Mouse (Mus musculus): ENCODE results near the gene Dpy19l3.

The Dpy19l3 gene

DNA sequence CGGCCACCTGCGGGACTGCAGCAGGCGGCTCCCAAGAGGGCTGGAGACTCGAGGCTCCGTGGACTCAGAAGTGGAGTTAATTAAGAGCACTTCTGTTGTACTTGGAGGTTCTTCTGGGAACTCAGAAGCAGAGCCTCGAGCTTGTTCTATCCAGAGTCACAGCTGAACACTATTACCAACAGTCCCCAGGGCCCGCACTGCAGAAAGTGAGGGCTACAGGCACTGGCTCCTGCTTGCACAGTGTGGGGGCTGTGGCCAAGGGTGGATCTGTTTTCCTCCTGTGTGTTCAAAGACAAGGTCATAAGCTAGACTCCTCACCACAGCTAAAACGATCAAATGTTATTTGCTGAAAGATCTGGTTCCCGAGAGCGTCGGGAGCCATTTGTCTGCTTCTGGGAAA, 68.0 kb downstream of the Dpy19l3 start:
- no peak for TF ChIP-seq GATA4 (IDR thresholded peaks at IDR 0.05; ENCODE audit: insufficient replicate concordance, low read length)

DNA sequence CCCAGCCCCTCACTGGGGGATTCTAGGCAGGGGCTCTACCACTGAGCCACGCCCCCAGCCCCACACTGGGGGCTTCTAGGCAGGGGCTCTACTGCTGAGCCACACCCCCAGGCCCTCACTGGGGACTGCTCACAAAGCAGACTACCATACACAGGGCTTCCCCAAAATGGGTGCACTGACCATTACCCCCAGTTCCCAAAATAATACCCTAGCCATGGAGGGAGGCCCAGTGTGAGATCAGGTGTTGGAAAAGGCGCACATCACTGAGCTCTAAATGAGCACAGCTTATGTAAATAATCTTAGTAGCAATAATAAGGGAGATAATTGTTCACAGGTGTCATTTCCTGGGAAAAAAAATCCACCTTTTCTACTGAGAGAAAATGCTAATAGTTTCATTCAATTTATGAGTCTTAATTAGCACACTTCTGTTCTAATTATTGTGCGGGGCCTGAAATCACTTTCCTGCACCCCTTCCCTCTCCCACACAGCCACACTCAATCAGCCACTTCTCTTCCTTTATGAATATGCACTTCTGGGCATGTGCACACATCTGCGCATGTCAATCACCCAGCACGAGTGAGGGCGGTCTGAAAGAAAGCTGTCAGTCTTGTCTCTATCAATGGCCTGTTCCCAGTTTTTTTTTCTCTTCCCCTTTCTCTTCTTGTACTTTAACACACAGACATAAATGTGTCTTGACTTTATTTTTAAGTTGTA, 70.7 kb downstream of the Dpy19l3 start:
- no peak for TF ChIP-seq GATA4 (IDR thresholded peaks at IDR 0.05; ENCODE audit: insufficient replicate concordance, low read length)

GRCm38 (mm10) chr7:35681559-35681958, 72.7 kb downstream of the Dpy19l3 start:
- no peak for TF ChIP-seq GATA4 (IDR thresholded peaks at IDR 0.05; ENCODE audit: insufficient replicate concordance, low read length)

GRCm38 (mm10) chr7:35678976-35679375, 75.3 kb downstream of the Dpy19l3 start:
- TF ChIP-seq GATA4 (IDR thresholded peaks at IDR 0.05; ENCODE audit: insufficient replicate concordance, low read length), result no peak

GRCm38 (mm10) chr7:35668066-35669041, 85.9 kb downstream of the Dpy19l3 start:
- TF ChIP-seq GATA4 (IDR thresholded peaks at IDR 0.05; ENCODE audit: insufficient replicate concordance, low read length), result no peak

DNA sequence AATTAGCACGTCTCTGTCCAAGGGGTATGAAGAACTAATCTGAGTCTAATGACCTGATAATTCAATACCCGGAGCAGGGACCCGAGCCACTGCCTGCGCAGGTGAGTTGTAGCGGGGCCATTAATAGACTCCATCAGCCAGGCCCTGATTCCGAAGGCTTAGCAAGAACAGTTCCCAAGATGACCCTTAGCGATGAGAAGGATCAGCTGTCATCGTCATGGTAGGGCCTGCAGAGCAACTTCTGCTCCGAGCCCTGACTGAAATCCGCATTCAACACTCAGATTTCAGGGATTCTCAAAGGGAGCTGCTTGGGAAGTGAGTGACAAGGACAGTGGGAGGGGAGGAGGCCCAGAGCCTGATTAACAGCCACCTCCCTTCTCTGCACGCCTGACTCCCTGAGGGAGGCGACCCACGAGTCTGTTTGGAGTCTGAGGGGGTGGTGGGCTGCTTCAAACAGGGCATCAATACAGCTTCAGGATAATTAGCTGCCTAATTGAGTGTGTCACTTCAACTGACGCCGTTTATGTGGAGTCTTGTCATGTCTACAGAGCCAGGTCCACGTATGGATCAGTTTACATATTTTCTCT, 90.4 kb downstream of the Dpy19l3 start:
- TF ChIP-seq GATA4 (IDR thresholded peaks at IDR 0.05; ENCODE audit: insufficient replicate concordance, low read length), result no peak

- TF ChIP-seq GATA4 (IDR thresholded peaks at IDR 0.05; ENCODE audit: insufficient replicate concordance, low read length), result no peak
Measured at GRCm38 (mm10) chr7:35659173-35659572, 95.1 kb downstream of the Dpy19l3 start.

GRCm38 (mm10) chr7:35657829-35658228, 96.4 kb downstream of the Dpy19l3 start:
- TF ChIP-seq GATA4 (IDR thresholded peaks at IDR 0.05; ENCODE audit: insufficient replicate concordance, low read length), result no peak

GRCm38 (mm10) chr7:35651583-35652270, 102.5 kb downstream of the Dpy19l3 start:
- TF ChIP-seq GATA4 (IDR thresholded peaks at IDR 0.05; ENCODE audit: insufficient replicate concordance, low read length), result no peak

- no peak for TF ChIP-seq GATA4 (IDR thresholded peaks at IDR 0.05; ENCODE audit: insufficient replicate concordance, low read length)
Measured at GRCm38 (mm10) chr7:35650716-35651410, 103.4 kb downstream of the Dpy19l3 start.

DNA sequence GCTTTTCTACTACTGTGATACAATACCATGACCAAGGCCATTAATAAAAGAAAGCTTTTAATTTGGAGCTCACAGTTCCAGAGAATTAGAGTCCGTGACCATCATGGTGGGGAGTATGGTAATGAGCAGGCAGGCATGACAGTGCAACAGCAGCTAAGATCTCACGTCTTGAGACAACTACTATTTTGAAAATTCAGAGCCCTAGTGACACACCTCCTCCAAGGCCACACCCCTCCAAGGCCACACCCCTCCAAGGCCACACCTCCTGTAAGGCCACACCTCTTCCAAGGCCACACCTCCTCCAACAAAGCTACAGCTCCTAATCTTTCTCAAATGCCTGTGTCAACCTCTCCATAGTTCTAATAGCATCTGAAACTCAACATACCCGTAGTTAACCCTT, 105.2 kb downstream of the Dpy19l3 start:
- TF ChIP-seq GATA4 (IDR thresholded peaks at IDR 0.05; ENCODE audit: insufficient replicate concordance, low read length), result no peak

DNA sequence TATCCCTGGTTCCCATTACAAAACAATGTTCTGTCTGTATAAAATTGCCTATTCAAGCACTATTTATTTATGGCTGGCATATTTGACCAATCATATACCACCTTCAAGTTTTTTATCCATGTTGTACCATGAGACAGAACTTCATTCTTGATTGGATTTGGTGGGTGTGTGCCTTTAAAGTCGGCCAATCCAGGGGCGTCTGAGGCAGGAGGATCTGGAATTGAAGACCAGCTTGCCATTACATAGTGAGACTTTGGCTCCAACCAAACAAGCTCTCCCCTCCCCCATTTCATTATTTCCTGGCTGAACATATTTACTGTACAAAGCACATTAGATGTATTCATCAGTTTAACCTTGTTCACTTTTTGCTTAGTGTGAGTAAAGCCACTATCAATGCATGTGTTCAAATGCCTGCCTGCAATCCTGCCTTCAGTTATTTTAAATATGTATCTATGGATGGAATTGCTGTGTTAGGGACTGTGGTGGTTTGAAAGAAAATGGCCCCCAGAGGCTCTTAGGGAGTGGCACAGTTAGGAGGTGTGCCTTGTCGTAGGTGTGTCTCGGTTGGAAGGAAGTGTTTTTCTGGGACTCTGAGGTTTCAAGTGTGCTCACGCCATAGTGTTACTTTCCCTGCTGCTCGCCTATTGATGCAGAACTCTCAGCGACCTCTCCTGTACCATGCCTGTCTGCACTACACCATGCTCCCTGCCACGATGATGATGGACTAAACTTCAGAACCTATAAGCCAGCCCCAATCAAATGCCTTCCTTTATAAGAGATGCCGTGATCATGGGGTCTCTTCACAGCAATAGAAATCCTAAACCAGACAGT, 105.8 kb downstream of the Dpy19l3 start:
- no peak for TF ChIP-seq GATA4 (IDR thresholded peaks at IDR 0.05; ENCODE audit: insufficient replicate concordance, low read length)

DNA sequence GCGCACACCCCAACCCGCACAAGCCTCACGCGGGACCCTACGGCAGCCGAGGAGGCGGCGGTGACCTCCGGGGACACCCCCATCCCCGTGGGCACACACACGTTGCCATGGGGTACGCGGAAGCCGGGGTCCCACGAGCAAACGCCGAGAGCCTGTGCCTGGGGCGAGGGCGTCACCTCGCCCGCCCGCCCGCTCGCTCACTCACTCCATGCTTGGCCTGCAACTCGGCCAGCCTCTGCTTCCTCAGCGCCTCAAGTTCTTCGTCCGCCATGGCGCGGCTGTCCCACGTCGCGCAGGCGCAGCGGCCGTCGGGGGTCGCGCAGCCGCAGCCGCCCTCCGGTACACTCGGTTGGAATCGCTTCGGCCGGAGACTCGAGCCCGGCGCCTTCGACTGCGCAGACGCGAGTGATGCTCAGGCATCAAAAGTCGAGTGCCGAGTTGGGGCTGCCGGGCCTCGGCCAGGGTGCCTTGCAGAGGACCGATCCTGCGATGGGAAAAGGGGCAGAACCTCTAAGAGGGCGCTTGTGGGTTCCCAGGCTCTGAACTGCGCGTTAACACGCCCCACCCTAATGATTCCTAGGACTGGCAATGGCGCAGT, 107.1 kb downstream of the Dpy19l3 start, which contains the start of gene Pdcd5:
Gene Pdcd5, minus strand, starts transcription at position 421 of the 598 bp plus-strand sequence.
- no peak for TF ChIP-seq GATA4 (IDR thresholded peaks at IDR 0.05; ENCODE audit: insufficient replicate concordance, low read length)
